Mouse (Mus musculus) small intestine, adult 2 months (tissue): ENCODE results near the gene Ccdc138. TPM values are rescaled to one million over a fixed set of nuclear protein-coding genes. Genes with fewer than 3 reads are reported as not detected.

ENCODE experiments used
- H3K27ac ChIP-seq: fragments of 200-500 bp; 2 replicates; pipeline ENCODE4 v1.5.1; 2012; ENCODE audit warnings: low read depth, low read length, control low read depth, inconsistent platforms; ENCODE audit not compliant: insufficient read depth
- H3K27me3 ChIP-seq: fragments of 200-500 bp; 2 replicates; pipeline ENCODE4 v1.6.1; 2012; ENCODE audit warnings: mild to moderate bottlenecking, moderate library complexity, low read length, inconsistent platforms; ENCODE audit not compliant: control insufficient read depth, insufficient read depth
- H3K36me3 ChIP-seq: fragments of 200-500 bp; 2 replicates; pipeline ENCODE4 v1.6.1; 2012; ENCODE audit warnings: mild to moderate bottlenecking, low read length, control low read depth, inconsistent platforms; ENCODE audit not compliant: control insufficient read depth, insufficient read depth
- H3K4me1 ChIP-seq: fragments of 200-500 bp; 2 replicates; pipeline ENCODE4 v1.6.1; 2012; ENCODE audit warnings: low read length, inconsistent platforms, mixed read lengths; ENCODE audit not compliant: control insufficient read depth, insufficient read depth, insufficient read length
- H3K4me3 ChIP-seq: fragments of 200-500 bp; 2 replicates; pipeline ENCODE4 v1.5.1; 2012; ENCODE audit warnings: low read depth, mild to moderate bottlenecking, control low read depth, inconsistent platforms, low read length, moderate library complexity
- CTCF ChIP-seq: fragments of 200-500 bp; IDR thresholded peaks from 2 replicates; pipeline ENCODE4 v1.5.1; 2012; ENCODE audit warnings: low read depth, mild to moderate bottlenecking, control low read depth, inconsistent platforms, low read length, moderate library complexity, mixed read lengths; ENCODE audit not compliant: insufficient replicate concordance, insufficient read length; ENCODE audit errors: extremely low read depth
- POLR2A ChIP-seq: fragments of 200-500 bp; IDR thresholded peaks from 2 replicates; pipeline ENCODE4 v1.6.1; 2012; ENCODE audit warnings: low read depth, mild to moderate bottlenecking, control low read depth, inconsistent platforms, low read length, moderate library complexity
- WGBS: fragments of 180-500 bp; shearing (Covaris S2); methylation state at CpG from one replicate; pipeline ENCODE4 v1.1.7; 2018; 5-methylcytosine and 5-hydroxymethylcytosine counted together
- polyA plus RNA-seq: library from polyadenylated mRNA; depleted of rRNA; stranded (reverse); fragments of >200 nt; gene quantifications from 2 replicates; pipeline ENCODE4 v1.2.3, GENCODE M21; 2012; rRNA removed

Ccdc138 gene
- polyA plus RNA-seq, 1 experiment: 0.32 TPM

DNA sequence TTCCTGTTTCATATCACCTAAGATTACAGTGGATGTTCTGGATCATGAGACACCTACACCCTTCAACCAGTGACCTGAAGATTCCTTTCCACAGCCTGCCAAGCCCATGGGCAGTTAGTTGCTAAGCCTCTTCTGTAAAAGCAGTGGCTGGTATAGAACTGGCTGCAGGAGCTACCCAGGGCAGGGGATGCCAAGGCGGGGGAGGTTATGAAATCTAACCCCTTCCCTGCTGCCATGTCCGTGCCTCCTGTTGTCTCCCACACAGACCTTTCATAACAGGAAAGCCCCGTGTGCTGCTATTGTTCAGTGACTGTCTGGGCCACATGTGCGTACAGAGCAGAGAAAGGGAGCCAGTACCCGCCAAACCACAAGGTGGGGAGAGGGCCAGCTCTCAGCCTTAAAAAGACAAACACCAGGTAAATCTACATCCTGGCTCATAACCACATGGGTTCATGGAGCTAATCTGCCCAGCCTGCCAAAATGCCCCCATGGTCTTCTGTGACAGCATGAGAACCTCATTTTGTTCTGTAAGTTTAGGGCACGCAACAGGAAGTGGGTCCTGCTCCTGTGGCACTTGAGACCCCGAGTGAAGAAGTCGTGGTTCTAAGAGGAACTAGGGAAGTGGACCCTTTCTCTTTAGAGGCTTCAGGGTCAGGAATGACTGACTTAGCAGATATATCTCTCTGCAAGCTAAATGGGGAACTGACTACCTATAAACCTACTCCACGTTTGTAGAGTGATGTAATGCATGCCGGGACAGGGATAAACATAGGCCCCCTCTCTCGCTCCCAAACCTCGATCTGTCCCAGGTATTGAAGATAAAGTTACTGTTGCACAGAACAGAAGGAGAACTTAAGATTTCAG, 127.3 kb downstream of the Ccdc138 start:
- WGBS: 62% methylated on average over 12 of the region's 12 CpGs
- H3K27ac ChIP-seq: no peak overlapping the region
- no peaks in the 10 kb centered on the region for H3K4me1 ChIP-seq
- TF ChIP-seq POLR2A (no peak), CTCF (no peak)
- H3K36me3 ChIP-seq: no peaks in the 10 kb centered on the region
- H3K27me3 ChIP-seq: no peaks in the 10 kb centered on the region
- no peak overlapping the region for H3K4me3 ChIP-seq

Other genes with a start within 250 kb of the Ccdc138 start
- gene Gcc2, start 242.5 kb upstream of the Ccdc138 start, polyA plus RNA-seq: 3.2 and 6.2 TPM in 2 replicates
- gene Lims1, start 174.5 kb upstream of the Ccdc138 start, polyA plus RNA-seq: 3.5 and 4.5 TPM in 2 replicates
- 0.71 and 1.3 TPM in 2 replicates for gene Ranbp2, start 51.0 kb upstream of the Ccdc138 start, polyA plus RNA-seq
- 0.29 and 0.52 TPM in 2 replicates for gene Edar, start 177.7 kb downstream of the Ccdc138 start, polyA plus RNA-seq
- not detected in 2 replicates for gene Gm17542, start 220.3 kb downstream of the Ccdc138 start, polyA plus RNA-seq